Mouse (Mus musculus) ovary, postnatal 10 days (tissue): ENCODE measurements around the gene 4933417A18Rik.
"Not testable (repeated sequence)": the region's sequence is repeated elsewhere in the genome, so short reads cannot be mapped to it uniquely, and the experiment has no call there.

Experiments used
- DNase-seq: peaks from one replicate; pipeline ENCODE4 v3.0.0; 2022; ENCODE audit warnings: low spot score

The 4933417A18Rik gene

GRCm38 (mm10) chr13:34973770-34974169, 49.6 kb downstream of the 4933417A18Rik start:
- no peak for DNase-seq

- DNase-seq: no peak
Measured at GRCm38 (mm10) chr13:34976116-34976515, 51.9 kb downstream of the 4933417A18Rik start.

GRCm38 (mm10) chr13:34977410-34977809, 53.2 kb downstream of the 4933417A18Rik start:
- no peak for DNase-seq

DNA sequence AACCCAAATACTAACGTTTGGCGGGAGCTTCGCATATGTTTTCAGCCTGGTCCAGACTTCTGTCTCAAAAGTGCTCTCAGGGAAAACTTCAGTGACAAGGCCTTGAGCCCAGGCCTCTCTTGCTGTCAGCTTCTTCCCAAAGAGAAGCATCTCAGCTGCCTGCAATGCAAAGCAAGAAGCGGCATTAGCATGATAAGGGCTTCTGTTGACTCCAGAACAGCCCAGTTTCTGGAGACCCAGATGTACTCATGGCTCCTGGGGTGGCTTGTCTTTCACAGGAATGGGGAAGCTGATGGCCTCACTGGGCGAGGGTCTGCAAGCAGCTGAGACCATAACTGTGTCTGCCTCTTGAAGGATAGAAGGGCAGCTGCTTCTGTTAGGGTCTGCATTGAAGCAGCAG, 54.4 kb downstream of the 4933417A18Rik start:
- not testable (repeated sequence) for DNase-seq

DNA sequence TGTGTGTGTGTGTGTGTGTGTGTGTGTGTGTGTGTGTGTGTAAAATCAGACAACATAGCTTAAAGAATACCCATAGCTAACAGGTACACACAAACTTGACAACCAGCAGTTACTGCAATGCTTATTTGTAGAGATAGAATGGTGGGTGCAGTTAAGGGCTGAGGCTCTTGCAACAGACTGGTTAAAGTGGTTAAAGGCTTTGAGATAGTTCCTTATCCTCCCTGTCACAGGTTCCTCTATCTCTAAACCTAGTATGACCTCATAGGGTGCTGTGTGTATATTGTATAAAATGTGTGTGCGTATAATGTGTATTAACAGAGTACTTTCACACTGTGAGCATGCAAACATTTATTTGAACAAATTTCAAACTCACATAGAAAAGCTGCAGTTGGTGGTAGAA, 59.3 kb downstream of the 4933417A18Rik start:
- DNase-seq: not testable (repeated sequence)

GRCm38 (mm10) chr13:34991581-34992273, 67.5 kb downstream of the 4933417A18Rik start:
- DNase-seq: no peak

GRCm38 (mm10) chr13:34993085-34993484, 68.9 kb downstream of the 4933417A18Rik start:
- no peak for DNase-seq

GRCm38 (mm10) chr13:34993595-34993982, 69.4 kb downstream of the 4933417A18Rik start:
- DNase-seq: no peak

- peak; percentile 90 for DNase-seq
Measured at GRCm38 (mm10) chr13:34993983-34994811, 70.0 kb downstream of the 4933417A18Rik start.

DNA sequence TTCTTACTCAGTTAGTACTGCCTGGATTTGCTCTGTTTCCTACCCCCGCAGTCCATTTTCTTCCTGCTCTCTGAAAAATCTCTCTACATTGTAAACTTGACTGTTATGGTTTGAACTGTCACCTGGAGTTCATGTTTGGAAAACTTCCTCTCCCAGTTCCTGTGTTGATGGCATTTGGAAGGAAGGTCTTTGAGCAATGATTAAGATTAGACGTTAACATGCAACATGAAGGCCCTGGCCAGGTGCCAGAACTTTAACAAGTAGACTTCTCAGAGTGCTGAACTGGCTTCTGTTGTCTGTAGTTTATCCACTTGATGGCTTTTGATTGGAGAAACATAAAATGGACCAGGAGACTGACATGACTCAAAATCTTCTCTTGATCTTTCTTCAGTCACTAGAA, 71.7 kb downstream of the 4933417A18Rik start:
- no peak for DNase-seq
